Mouse (Mus musculus) limb, embryonic 14.5 days (tissue): Measurements from ENCODE around the gene Fam205a1. TPM values are rescaled to one million over a fixed set of nuclear protein-coding genes. Genes with fewer than 3 reads are reported as not detected.
"Not testable (repeated sequence)": the region's sequence is repeated elsewhere in the genome, so short reads cannot be mapped to it uniquely, and the experiment has no call there.

ENCODE experiments used
- ATAC-seq: fragments of 200-750 bp; cut with Nextera tagmentation; 2 replicates; pipeline ENCODE4 v1.8.0; 2017; ENCODE audit warnings: low read depth, moderate number of reproducible peaks, moderate TSS enrichment; ENCODE audit not compliant: low FRiP score
- DNase-seq: peaks from one replicate; pipeline ENCODE4 v3.0.0-alpha.2; 2015; ENCODE audit warnings: low spot score
- H3K27ac ChIP-seq: fragments of 300-500 bp; sonication (generic); replicated peaks from 2 replicates; pipeline ENCODE4 v1.5.1; 2014; ENCODE audit warnings: low read depth, mild to moderate bottlenecking, low read length, moderate library complexity, mixed read lengths
- H3K27me3 ChIP-seq: fragments of 300-500 bp; sonication (generic); 2 replicates; pipeline ENCODE4 v1.6.1; 2014; ENCODE audit warnings: low read length, mixed read lengths; ENCODE audit not compliant: control insufficient read depth, insufficient read depth
- H3K36me3 ChIP-seq: fragments of 300-500 bp; sonication (generic); 2 replicates; pipeline ENCODE4 v1.6.1; 2014; ENCODE audit warnings: mild to moderate bottlenecking, low read length, moderate library complexity, mixed read lengths; ENCODE audit not compliant: control insufficient read depth, insufficient read depth
- H3K4me1 ChIP-seq: fragments of 300-500 bp; sonication (generic); 2 replicates; pipeline ENCODE4 v1.6.1; 2014; ENCODE audit warnings: antibody characterized with exemption, low read length, mixed read lengths; ENCODE audit not compliant: control insufficient read depth, insufficient read depth
- H3K4me2 ChIP-seq: fragments of 300-500 bp; sonication (generic); replicated peaks from 2 replicates; pipeline ENCODE4 v1.6.1; 2014; ENCODE audit warnings: low read depth, mild to moderate bottlenecking, low read length, moderate library complexity; ENCODE audit not compliant: severe bottlenecking
- H3K4me3 ChIP-seq: fragments of 300-500 bp; sonication (generic); replicated peaks from 2 replicates; pipeline ENCODE4 v1.5.1; 2014; ENCODE audit warnings: low read length
- H3K9ac ChIP-seq: fragments of 300-500 bp; sonication (generic); 2 replicates; pipeline ENCODE4 v1.6.1; 2014; ENCODE audit warnings: mild to moderate bottlenecking, low read depth, low read length, moderate library complexity; ENCODE audit not compliant: severe bottlenecking
- H3K9me3 ChIP-seq: fragments of 300-500 bp; sonication (generic); 2 replicates; pipeline ENCODE4 v1.6.1; 2016; ENCODE audit warnings: low read length; ENCODE audit not compliant: control insufficient read depth
- POLR2A ChIP-seq: fragments of 200-500 bp; IDR thresholded peaks from 2 replicates; pipeline ENCODE4 v1.8.0; 2012; ENCODE audit warnings: inconsistent platforms, mild to moderate bottlenecking, moderate library complexity, borderline replicate concordance; ENCODE audit not compliant: insufficient read depth, insufficient read length; ENCODE audit errors: extremely low read depth
- WGBS: fragments of 180-500 bp; shearing (Covaris S2); extraction: QIAGEN DNeasy Blood & Tissue Kit; methylation state at CpG from one replicate; pipeline ENCODE4 v1.1.7; 2014; 5-methylcytosine and 5-hydroxymethylcytosine counted together
- polyA plus RNA-seq, 2 experiments: library from polyadenylated mRNA; depleted of rRNA in 1 of 2; stranded (reverse) in 1 of 2; unstranded in 1 of 2; fragments of >200 nt; fragmentation: Nextera tagmentation in 1 of 2; extraction: Ambion mirVana in 1 of 2; gene quantifications; 2 replicates each; pipeline versions ENCODE4 v1.2.1 to v1.2.3; 2012 to 2014

Gene Fam205a1
- polyA plus RNA-seq, 2 experiments, result 0.06 TPM; not detected in 1

- H3K27ac ChIP-seq, result no peak overlapping the region
- no peak overlapping the region for H3K9ac ChIP-seq
- H3K36me3 ChIP-seq, result no peaks in the 10 kb centered on the region
- no peak for TF ChIP-seq POLR2A
- no peaks in the 10 kb centered on the region for H3K27me3 ChIP-seq
- H3K4me3 ChIP-seq, result no peak overlapping the region
- ATAC-seq (no peak), DNase-seq (no peak)
- no peaks in the 10 kb centered on the region for H3K9me3 ChIP-seq
- H3K4me1 ChIP-seq, result no peaks in the 10 kb centered on the region
- 76% methylated on average over 5 of the region's 5 CpGs for WGBS
- H3K4me2 ChIP-seq, result no peak overlapping the region
Observed at GRCm38 (mm10) chr4:42870748-42871147, 17.1 kb upstream of the Fam205a1 start.

- H3K27me3 ChIP-seq, result no peaks in the 10 kb centered on the region
- H3K9me3 ChIP-seq, result no peaks in the 10 kb centered on the region
- H3K4me2 ChIP-seq, result no peak overlapping the region
- DNase-seq, result no peak
- no peak overlapping the region for H3K9ac ChIP-seq
- H3K27ac ChIP-seq, result no peak overlapping the region
- no peaks in the 10 kb centered on the region for H3K4me1 ChIP-seq
- no peak for TF ChIP-seq POLR2A
- no peaks in the 10 kb centered on the region for H3K36me3 ChIP-seq
- no peak for ATAC-seq
- no peak overlapping the region for H3K4me3 ChIP-seq
- WGBS, result 87% methylated on average over 5 of the region's 5 CpGs
Observed at GRCm38 (mm10) chr4:42868193-42868592, 14.5 kb upstream of the Fam205a1 start.

GRCm38 (mm10) chr4:42867390-42867789 lies 13.7 kb upstream of the Fam205a1 start:
- DNase-seq (no peak), ATAC-seq (no peak)
- Histone ChIP-seq H3K27me3 (no peaks in the 10 kb centered on the region), H3K4me3 (no peak overlapping the region), H3K4me1 (no peaks in the 10 kb centered on the region), H3K4me2 (no peak overlapping the region), H3K9me3 (no peaks in the 10 kb centered on the region), H3K36me3 (no peaks in the 10 kb centered on the region), H3K27ac (no peak overlapping the region), H3K9ac (no peak overlapping the region)
- WGBS, result 56% methylated on average over 3 of the region's 3 CpGs
- TF ChIP-seq POLR2A, result no peak

GRCm38 (mm10) chr4:42863487-42863886 lies 9.8 kb upstream of the Fam205a1 start:
- not testable (repeated sequence) for H3K36me3 ChIP-seq, H3K4me2 ChIP-seq, H3K27ac ChIP-seq, H3K9ac ChIP-seq, ATAC-seq, DNase-seq, H3K9me3 ChIP-seq, H3K4me3 ChIP-seq, H3K27me3 ChIP-seq, H3K4me1 ChIP-seq
- 91% methylated on average over 4 of the region's 5 CpGs for WGBS

- not testable (repeated sequence) for ATAC-seq, DNase-seq
- 82% methylated on average over 9 of the region's 9 CpGs for WGBS
Observed at GRCm38 (mm10) chr4:42860483-42860882, 6.8 kb upstream of the Fam205a1 start.

GRCm38 (mm10) chr4:42856671-42857070 lies 3.0 kb upstream of the Fam205a1 start, which contains the start of gene Gm12394:
Gene Gm12394, minus strand, starts transcription at chr4:42856771.
- not testable (repeated sequence) for ATAC-seq

More at GRCm38 (mm10) chr4:42860483-42860882, 6.8 kb upstream of the Fam205a1 start:
- H3K4me2 ChIP-seq, H3K36me3 ChIP-seq, H3K9me3 ChIP-seq, H3K9ac ChIP-seq, H3K27me3 ChIP-seq, H3K4me1 ChIP-seq, H3K27ac ChIP-seq, H3K4me3 ChIP-seq: not testable (repeated sequence)

More at GRCm38 (mm10) chr4:42856671-42857070, 3.0 kb upstream of the Fam205a1 start, which contains the start of gene Gm12394:
- DNase-seq, H3K4me1 ChIP-seq, H3K27me3 ChIP-seq, H3K4me3 ChIP-seq, H3K27ac ChIP-seq, H3K9me3 ChIP-seq, H3K4me2 ChIP-seq, H3K36me3 ChIP-seq, H3K9ac ChIP-seq: not testable (repeated sequence)
- 82% methylated on average over 1 of the region's 1 CpGs for WGBS

Other genes with a start within 250 kb of the Fam205a1 start
- gene Gm10591, start 241.7 kb downstream of the Fam205a1 start, polyA plus RNA-seq (2012; rRNA removed), result 0.57 TPM in 1 of 2 replicates, not detected in the other
- gene Gm10591, start 241.7 kb downstream of the Fam205a1 start, polyA plus RNA-seq (2014; fragmentation: Nextera tagmentation; extraction: Ambion mirVana), result 1.4 TPM in 1 of 2 replicates, not detected in the other
- 0.16 and 0.36 TPM in 2 replicates for gene Gm2564, start 224.2 kb downstream of the Fam205a1 start, polyA plus RNA-seq (2012; rRNA removed)
- gene Gm2564, start 224.2 kb downstream of the Fam205a1 start, polyA plus RNA-seq (2014; fragmentation: Nextera tagmentation; extraction: Ambion mirVana), result 0.37 TPM in 1 of 2 replicates, not detected in the other
- 0.59 TPM in 1 of 2 replicates, not detected in the other for gene Ccl27b, start 198.6 kb downstream of the Fam205a1 start, polyA plus RNA-seq (2012; rRNA removed)
- not detected in 2 replicates for gene Ccl27b, start 198.6 kb downstream of the Fam205a1 start, polyA plus RNA-seq (2014; fragmentation: Nextera tagmentation; extraction: Ambion mirVana)
- gene Il11ra2, start 192.0 kb downstream of the Fam205a1 start, polyA plus RNA-seq (2012; rRNA removed), result 0.10 and 0.23 TPM in 2 replicates
- 0.19 TPM in 1 of 2 replicates, not detected in the other for gene Il11ra2, start 192.0 kb downstream of the Fam205a1 start, polyA plus RNA-seq (2014; fragmentation: Nextera tagmentation; extraction: Ambion mirVana)
- gene 4930578G10Rik, start 118.3 kb downstream of the Fam205a1 start, polyA plus RNA-seq (2012; rRNA removed), result 0.11 and 0.14 TPM in 2 replicates
- gene 4930578G10Rik, start 118.3 kb downstream of the Fam205a1 start, polyA plus RNA-seq (2014; fragmentation: Nextera tagmentation; extraction: Ambion mirVana), result 0.33 TPM in 1 of 2 replicates, not detected in the other
- not detected in 2 replicates for gene Ccl19, start 97.3 kb downstream of the Fam205a1 start, polyA plus RNA-seq (2012; rRNA removed)
- gene Ccl19, start 97.3 kb downstream of the Fam205a1 start, polyA plus RNA-seq (2014; fragmentation: Nextera tagmentation; extraction: Ambion mirVana), result not detected in 2 replicates
- 28.7 and 29.5 TPM in 2 replicates for gene Ccl21a, start 79.9 kb downstream of the Fam205a1 start, polyA plus RNA-seq (2012; rRNA removed)
- 60.6 and 72.6 TPM in 2 replicates for gene Ccl21a, start 79.9 kb downstream of the Fam205a1 start, polyA plus RNA-seq (2014; fragmentation: Nextera tagmentation; extraction: Ambion mirVana)
- 0.01 TPM in 1 of 2 replicates, not detected in the other for gene Gm12394, start 2.9 kb upstream of the Fam205a1 start, polyA plus RNA-seq (2012; rRNA removed)
- gene Gm12394, start 2.9 kb upstream of the Fam205a1 start, polyA plus RNA-seq (2014; fragmentation: Nextera tagmentation; extraction: Ambion mirVana), result 0.21 and 0.23 TPM in 2 replicates
- not detected in 2 replicates for gene Fam205c, start 20.3 kb upstream of the Fam205a1 start, polyA plus RNA-seq (2012; rRNA removed)
- 0.55 TPM in 1 of 2 replicates, not detected in the other for gene Fam205c, start 20.3 kb upstream of the Fam205a1 start, polyA plus RNA-seq (2014; fragmentation: Nextera tagmentation; extraction: Ambion mirVana)
- 2.4 and 2.7 TPM in 2 replicates for gene Phf24, start 62.8 kb upstream of the Fam205a1 start, polyA plus RNA-seq (2012; rRNA removed)
- gene Phf24, start 62.8 kb upstream of the Fam205a1 start, polyA plus RNA-seq (2014; fragmentation: Nextera tagmentation; extraction: Ambion mirVana), result 1.1 and 1.2 TPM in 2 replicates
- 16.9 and 17.4 TPM in 2 replicates for gene Dnajb5, start 95.9 kb upstream of the Fam205a1 start, polyA plus RNA-seq (2012; rRNA removed)
- 7.4 and 7.6 TPM in 2 replicates for gene Dnajb5, start 95.9 kb upstream of the Fam205a1 start, polyA plus RNA-seq (2014; fragmentation: Nextera tagmentation; extraction: Ambion mirVana)
- not detected in 2 replicates for gene 1700022I11Rik, start 115.7 kb upstream of the Fam205a1 start, polyA plus RNA-seq (2012; rRNA removed)
- 0.45 and 0.48 TPM in 2 replicates for gene 1700022I11Rik, start 115.7 kb upstream of the Fam205a1 start, polyA plus RNA-seq (2014; fragmentation: Nextera tagmentation; extraction: Ambion mirVana)
- gene Vcp, start 146.6 kb upstream of the Fam205a1 start, polyA plus RNA-seq (2012; rRNA removed), result 194 and 248 TPM in 2 replicates
- 468 and 501 TPM in 2 replicates for gene Vcp, start 146.6 kb upstream of the Fam205a1 start, polyA plus RNA-seq (2014; fragmentation: Nextera tagmentation; extraction: Ambion mirVana)
- gene Fancg, start 156.6 kb upstream of the Fam205a1 start, polyA plus RNA-seq (2012; rRNA removed), result 31.3 and 33.6 TPM in 2 replicates
- 20.1 and 20.4 TPM in 2 replicates for gene Fancg, start 156.6 kb upstream of the Fam205a1 start, polyA plus RNA-seq (2014; fragmentation: Nextera tagmentation; extraction: Ambion mirVana)
- gene Pigo, start 171.9 kb upstream of the Fam205a1 start, polyA plus RNA-seq (2012; rRNA removed), result 33.4 and 44.3 TPM in 2 replicates
- 17.6 and 22.1 TPM in 2 replicates for gene Pigo, start 171.9 kb upstream of the Fam205a1 start, polyA plus RNA-seq (2014; fragmentation: Nextera tagmentation; extraction: Ambion mirVana)
- gene Stoml2, start 177.8 kb upstream of the Fam205a1 start, polyA plus RNA-seq (2012; rRNA removed), result 156 and 171 TPM in 2 replicates
- gene Stoml2, start 177.8 kb upstream of the Fam205a1 start, polyA plus RNA-seq (2014; fragmentation: Nextera tagmentation; extraction: Ambion mirVana), result 316 and 318 TPM in 2 replicates
- gene Fam214b, start 192.3 kb upstream of the Fam205a1 start, polyA plus RNA-seq (2012; rRNA removed), result 22.1 and 24.1 TPM in 2 replicates
- 9.5 and 11.6 TPM in 2 replicates for gene Fam214b, start 192.3 kb upstream of the Fam205a1 start, polyA plus RNA-seq (2014; fragmentation: Nextera tagmentation; extraction: Ambion mirVana)
- gene Unc13b, start 205.1 kb upstream of the Fam205a1 start, polyA plus RNA-seq (2012; rRNA removed), result 6.7 and 7.2 TPM in 2 replicates
- gene Unc13b, start 205.1 kb upstream of the Fam205a1 start, polyA plus RNA-seq (2014; fragmentation: Nextera tagmentation; extraction: Ambion mirVana), result 2.4 and 2.5 TPM in 2 replicates